Mouse (Mus musculus) urinary bladder, postnatal 14 days (tissue): ENCODE measurements at regions not wholly inside any gene's neighbourhood (a gene's known extent, or its start where the extent isn't known, plus 50 kb on each side); places are given as distances from the start of the nearest gene placed in this dataset.

Experiments
- DNase-seq: peaks from one replicate; pipeline ENCODE4 v3.0.0; 2021; ENCODE audit warnings: low spot score

- DNase-seq, result no peak
Measured at GRCm38 (mm10) chr13:78405071-78405470, 205.5 kb upstream of the Nr2f1 start.

DNA sequence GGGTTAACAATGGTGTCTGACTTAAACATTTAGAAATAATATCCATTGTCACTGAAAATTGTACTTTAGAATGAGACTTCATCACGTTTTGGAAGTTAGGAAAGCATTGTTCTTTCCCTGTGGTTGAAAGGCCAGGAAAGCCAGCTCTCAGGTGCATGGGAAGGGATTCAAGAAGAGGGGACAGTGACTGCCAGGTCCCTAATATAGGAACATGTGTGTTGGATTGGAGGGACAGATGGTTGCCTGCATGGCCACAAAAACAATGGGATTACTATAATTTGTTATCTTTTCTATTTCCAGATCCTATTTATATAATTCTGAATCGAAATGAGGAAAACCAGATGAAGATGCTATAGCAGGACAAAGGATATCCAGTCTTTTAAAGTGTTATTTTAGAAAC lies 184.2 kb upstream of the Nr2f1 start:
- no peak for DNase-seq

DNA sequence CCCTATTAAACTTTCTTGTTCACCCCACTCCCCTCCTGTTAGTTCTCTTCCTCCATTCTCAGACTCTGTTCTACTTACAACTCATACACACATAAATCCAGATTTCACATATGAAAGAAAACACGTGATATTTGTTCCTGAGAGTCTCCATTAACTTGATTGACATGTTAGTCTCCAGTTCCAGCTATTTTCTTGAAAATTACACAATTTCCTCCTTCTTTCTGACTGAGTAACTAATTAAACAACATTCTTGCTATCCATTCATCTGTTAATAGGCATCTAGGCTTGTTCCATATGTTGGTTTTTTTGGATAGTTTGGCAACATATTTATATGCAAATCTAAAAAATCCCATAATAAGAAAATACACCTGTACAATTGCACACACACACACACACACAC lies 161.7 kb upstream of the Nr2f1 start:
- DNase-seq, result no peak

GRCm38 (mm10) chr13:78348830-78349229 lies 149.3 kb upstream of the Nr2f1 start:
- DNase-seq, result no peak

- DNase-seq, result no peak
Measured at GRCm38 (mm10) chr13:78324443-78325206, 125.1 kb upstream of the Nr2f1 start.

DNA sequence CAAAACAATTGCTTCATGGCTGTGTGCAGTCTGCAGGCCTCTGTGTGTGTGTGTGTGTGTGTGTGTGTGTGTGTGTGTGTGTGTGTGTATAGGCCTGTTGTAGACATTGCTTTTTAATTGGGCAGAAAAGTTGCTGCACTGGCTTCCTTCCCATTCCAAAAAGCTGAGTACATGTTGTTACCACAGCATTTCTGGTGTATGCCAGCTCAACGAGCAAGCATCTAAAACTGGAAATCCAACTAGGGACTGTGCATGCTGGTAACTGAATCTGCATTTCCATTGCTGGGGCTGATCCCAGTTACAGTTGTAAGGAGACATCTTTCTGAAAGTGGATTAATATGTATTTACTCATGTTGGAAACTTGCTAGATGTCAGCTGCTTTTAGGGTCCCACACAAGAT lies 123.6 kb upstream of the Nr2f1 start:
- DNase-seq, result no peak

- DNase-seq, result no peak
Measured at GRCm38 (mm10) chr13:78318434-78318833, 118.9 kb upstream of the Nr2f1 start.

GRCm38 (mm10) chr13:78310837-78311236 lies 111.3 kb upstream of the Nr2f1 start:
- DNase-seq, result no peak
